Mouse (Mus musculus) neural tube, embryonic 11.5 days (tissue): ENCODE data around the gene Gstt3. TPM values are rescaled to one million over a fixed set of nuclear protein-coding genes. Genes with fewer than 3 reads are reported as not detected.

ENCODE experiments used
- ATAC-seq: fragments of 200-750 bp; cut with Nextera tagmentation; 2 replicates; pipeline ENCODE4 v1.8.0; 2017; ENCODE audit warnings: moderate number of reproducible peaks, mild to moderate bottlenecking, moderate TSS enrichment, moderate library complexity; ENCODE audit not compliant: insufficient read depth, low FRiP score, low TSS enrichment
- DNase-seq: peaks from one replicate; pipeline ENCODE4 v3.0.0-alpha.2; 2015; ENCODE audit warnings: low spot score
- H3K27ac ChIP-seq: fragments of 300-500 bp; sonication (generic); 2 replicates; pipeline ENCODE4 v1.5.1; 2014; ENCODE audit warnings: low read depth, mild to moderate bottlenecking, low read length
- H3K27me3 ChIP-seq: fragments of 300-500 bp; sonication (generic); 2 replicates; pipeline ENCODE4 v1.6.1; 2014; ENCODE audit warnings: mild to moderate bottlenecking, low read length, mixed read lengths; ENCODE audit not compliant: control insufficient read depth, insufficient read depth
- H3K36me3 ChIP-seq: fragments of 300-500 bp; sonication (generic); 2 replicates; pipeline ENCODE4 v1.6.1; 2014; ENCODE audit warnings: mild to moderate bottlenecking, low read length, moderate library complexity, mixed read lengths; ENCODE audit not compliant: control insufficient read depth, insufficient read depth
- H3K4me1 ChIP-seq: fragments of 300-500 bp; sonication (generic); 2 replicates; pipeline ENCODE4 v1.6.1; 2014; ENCODE audit warnings: low read length, mixed read lengths; ENCODE audit not compliant: control insufficient read depth, insufficient read depth
- H3K4me2 ChIP-seq: fragments of 300-500 bp; sonication (generic); 2 replicates; pipeline ENCODE4 v1.6.1; 2014; ENCODE audit warnings: low read depth, mild to moderate bottlenecking, moderate library complexity
- H3K4me3 ChIP-seq: fragments of 300-500 bp; sonication (generic); 2 replicates; pipeline ENCODE4 v1.5.1; 2014; ENCODE audit warnings: low read depth, low read length
- H3K9ac ChIP-seq: fragments of 300-500 bp; sonication (generic); 2 replicates; pipeline ENCODE4 v1.6.1; 2014; ENCODE audit warnings: mild to moderate bottlenecking, low read length
- H3K9me3 ChIP-seq: fragments of 300-500 bp; sonication (generic); 2 replicates; pipeline ENCODE4 v1.6.1; 2016; ENCODE audit warnings: low read length; ENCODE audit not compliant: control insufficient read depth
- WGBS: fragments of 180-500 bp; shearing (Covaris S2); extraction: QIAGEN DNeasy Blood & Tissue Kit; methylation state at CpG from one replicate; pipeline ENCODE4 v1.1.7; 2014; 5-methylcytosine and 5-hydroxymethylcytosine counted together
- polyA plus RNA-seq: library from polyadenylated mRNA; unstranded; fragments of >200 nt; fragmentation: Nextera tagmentation; extraction: Ambion mirVana; gene quantifications from 2 replicates; pipeline ENCODE4 v1.2.1, GENCODE M21; 2014

Gstt3 gene
- 2.1 and 2.9 TPM in 2 replicates for polyA plus RNA-seq

GRCm38 (mm10) chr10:75780769-75781578 is at the start of gene Gstt3, which contains the start of gene Gm20441:
Gene Gstt3, minus strand, starts transcription at chr10:75781414.
Gene Gm20441, minus strand, starts transcription at chr10:75780954.
- H3K36me3 ChIP-seq, result no peaks in the 10 kb centered on the region
- no peak within 1 kb of the TSS for H3K27ac ChIP-seq
- DNase-seq (peak; percentile 46), ATAC-seq (peak; percentile 45; the same call in 1 of the 2 replicates)
- peaks cover 23% of the 10 kb centered on the region for H3K27me3 ChIP-seq
- under 1% methylated on average over 28 of the region's 28 CpGs for WGBS
- H3K4me3 ChIP-seq, result peak within 1 kb of the TSS; percentile 38
- peak within 1 kb of the TSS; percentile 72 for H3K4me2 ChIP-seq
- H3K4me1 ChIP-seq, result peaks cover 4% of the 10 kb centered on the region; the same call in 1 of the 2 replicates
- H3K9me3 ChIP-seq, result no peaks in the 10 kb centered on the region
- H3K9ac ChIP-seq, result peak within 1 kb of the TSS; percentile 18; the same call in 1 of the 2 replicates

DNA sequence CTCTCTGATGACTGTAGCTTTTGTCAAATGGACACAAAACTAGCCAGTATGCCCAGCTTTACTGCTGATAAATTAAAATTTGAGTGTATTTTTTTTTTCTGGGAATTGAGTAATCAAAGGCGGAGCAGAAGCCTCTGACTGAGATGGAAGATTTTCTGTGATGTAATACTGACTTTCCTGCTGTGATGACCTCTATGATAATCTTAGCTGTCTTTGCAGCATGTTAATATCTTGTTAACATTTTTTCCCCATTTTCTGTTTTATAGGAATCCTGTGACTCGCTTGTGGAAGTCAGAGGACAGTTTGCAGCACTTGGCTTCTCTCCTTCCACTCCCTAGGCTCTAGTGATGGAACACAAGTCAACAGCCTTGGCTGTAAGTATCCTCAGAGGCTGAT is 49.1 kb upstream of the Gstt3 start:
- no peak overlapping the region for H3K27ac ChIP-seq
- peaks cover 11% of the 10 kb centered on the region; the same call in 1 of the 2 replicates for H3K27me3 ChIP-seq
- peaks cover 4% of the 10 kb centered on the region; the same call in 1 of the 2 replicates for H3K4me1 ChIP-seq
- no peak for ATAC-seq
- no peak overlapping the region for H3K4me2 ChIP-seq
- no peak overlapping the region for H3K4me3 ChIP-seq
- H3K9me3 ChIP-seq, result no peaks in the 10 kb centered on the region
- DNase-seq, result no peak
- 90% methylated on average over 2 of the region's 2 CpGs for WGBS
- no peaks in the 10 kb centered on the region for H3K36me3 ChIP-seq
- H3K9ac ChIP-seq, result no peak overlapping the region

- WGBS, result 93% methylated on average over 2 of the region's 2 CpGs
These were observed 48.5 kb upstream of the Gstt3 start for GRCm38 (mm10) chr10:75829529-75830274.

DNA sequence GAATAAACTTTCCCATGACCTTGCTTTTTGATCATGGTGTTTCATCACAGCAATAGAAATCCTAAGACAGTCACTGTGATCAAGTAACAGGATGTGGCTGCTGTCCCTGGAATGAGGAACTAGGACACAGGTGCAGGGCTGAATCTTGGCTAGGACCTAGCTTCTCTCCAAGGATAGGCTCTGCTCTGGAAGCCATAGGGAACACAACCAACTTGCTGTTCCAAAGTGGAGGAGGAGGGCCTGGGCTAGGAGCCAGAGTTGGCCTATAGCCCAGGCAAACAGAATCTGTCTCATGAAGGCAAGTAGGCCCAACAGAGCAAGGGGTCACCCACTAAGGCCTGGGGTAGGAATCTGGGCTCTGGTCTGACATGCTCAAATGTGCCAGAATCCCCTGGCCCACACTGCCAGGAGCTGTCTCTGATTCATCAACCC is 47.3 kb upstream of the Gstt3 start:
- ATAC-seq, result no peak
- H3K27me3 ChIP-seq, result peaks cover 4% of the 10 kb centered on the region; the same call in 1 of the 2 replicates
- no peak overlapping the region for H3K4me2 ChIP-seq
- H3K9me3 ChIP-seq, result no peaks in the 10 kb centered on the region
- no peaks in the 10 kb centered on the region for H3K36me3 ChIP-seq
- H3K4me1 ChIP-seq, result no peaks in the 10 kb centered on the region
- no peak for DNase-seq
- H3K27ac ChIP-seq, result no peak overlapping the region
- H3K4me3 ChIP-seq, result no peak overlapping the region
- no peak overlapping the region for H3K9ac ChIP-seq

More at GRCm38 (mm10) chr10:75829529-75830274, 48.5 kb upstream of the Gstt3 start:
- Histone ChIP-seq H3K27ac (no peak overlapping the region), H3K9ac (no peak overlapping the region), H3K36me3 (no peaks in the 10 kb centered on the region), H3K27me3 (peaks cover 11% of the 10 kb centered on the region; the same call in 1 of the 2 replicates), H3K4me3 (no peak overlapping the region), H3K9me3 (no peaks in the 10 kb centered on the region), H3K4me2 (no peak overlapping the region), H3K4me1 (peaks cover 4% of the 10 kb centered on the region; the same call in 1 of the 2 replicates)
- no peak for ATAC-seq
- no peak for DNase-seq

- H3K4me1 ChIP-seq, result no peaks in the 10 kb centered on the region
- H3K27ac ChIP-seq, result no peak overlapping the region
- ATAC-seq (no peak), DNase-seq (no peak)
- H3K27me3 ChIP-seq, result no peaks in the 10 kb centered on the region; the same call in 1 of the 2 replicates
- no peak overlapping the region for H3K9ac ChIP-seq
- H3K36me3 ChIP-seq, result no peaks in the 10 kb centered on the region
- no peak overlapping the region for H3K4me3 ChIP-seq
- no peaks in the 10 kb centered on the region for H3K9me3 ChIP-seq
- no peak overlapping the region for H3K4me2 ChIP-seq
- WGBS, result 91% methylated on average over 4 of the region's 4 CpGs
These were observed 46.6 kb upstream of the Gstt3 start for GRCm38 (mm10) chr10:75827668-75828360.

DNA sequence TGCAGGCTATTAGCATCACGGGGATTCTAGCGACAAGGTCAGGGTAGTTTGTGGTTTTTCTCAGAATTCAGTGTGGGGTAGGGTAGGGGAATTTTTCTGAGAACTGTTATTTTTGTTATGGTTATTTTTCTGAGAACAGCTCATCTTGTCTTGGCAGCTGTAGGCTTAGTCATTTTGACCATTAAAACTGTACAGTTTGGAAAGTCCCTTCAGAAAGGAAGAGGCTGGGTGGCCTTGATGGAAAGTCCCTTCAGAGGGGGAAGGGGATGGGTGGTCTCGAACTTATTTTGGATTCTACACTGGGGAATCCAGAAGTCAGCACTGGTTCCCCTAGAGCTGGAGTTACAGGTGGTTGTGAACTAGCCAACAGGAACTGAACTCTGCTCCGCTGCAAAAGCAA is 43.3 kb upstream of the Gstt3 start:
- DNase-seq (no peak), ATAC-seq (no peak)
- H3K4me2 ChIP-seq, result no peak overlapping the region
- 84% methylated on average over 4 of the region's 4 CpGs for WGBS
- H3K27ac ChIP-seq, result no peak overlapping the region
- H3K9ac ChIP-seq, result no peak overlapping the region
- H3K4me3 ChIP-seq, result no peak overlapping the region
- H3K27me3 ChIP-seq, result no peaks in the 10 kb centered on the region
- H3K36me3 ChIP-seq, result no peaks in the 10 kb centered on the region
- no peaks in the 10 kb centered on the region for H3K4me1 ChIP-seq
- no peaks in the 10 kb centered on the region for H3K9me3 ChIP-seq

GRCm38 (mm10) chr10:75823782-75824181 is 42.6 kb upstream of the Gstt3 start:
- Histone ChIP-seq H3K4me1 (no peaks in the 10 kb centered on the region), H3K9ac (no peak overlapping the region), H3K9me3 (no peaks in the 10 kb centered on the region), H3K4me3 (no peak overlapping the region), H3K36me3 (no peaks in the 10 kb centered on the region), H3K27ac (no peak overlapping the region), H3K4me2 (no peak overlapping the region), H3K27me3 (no peaks in the 10 kb centered on the region)
- WGBS, result 94% methylated on average over 1 of the region's 1 CpGs
- ATAC-seq, result no peak
- no peak for DNase-seq

DNA sequence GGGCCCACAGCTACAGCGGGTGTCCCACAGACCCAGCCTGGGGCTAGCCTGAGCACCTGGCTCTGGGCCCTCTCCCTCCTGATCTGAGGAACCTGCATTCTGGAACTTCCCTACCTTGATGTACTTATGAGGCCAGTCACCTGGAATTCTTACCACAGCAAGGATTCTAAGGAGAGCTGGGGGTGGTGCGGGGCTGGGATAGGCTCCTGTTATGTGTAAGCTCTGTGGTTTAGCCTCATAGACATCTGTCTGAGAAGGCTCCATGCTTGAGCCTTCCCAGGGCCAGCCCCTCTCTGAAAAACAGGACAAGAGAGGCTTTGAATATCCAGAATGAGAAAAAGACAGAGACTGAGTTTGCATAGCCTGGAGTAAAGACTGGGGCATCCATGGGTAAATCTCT is 41.2 kb upstream of the Gstt3 start, which contains the start of gene Gstt4:
Gstt4 (minus strand) TSS at position 101 of the 400 bp plus-strand sequence.
- no peak for ATAC-seq
- Histone ChIP-seq H3K9me3 (no peaks in the 10 kb centered on the region), H3K27ac (no peak within 1 kb of the TSS), H3K4me3 (no peak within 1 kb of the TSS), H3K4me2 (no peak within 1 kb of the TSS), H3K36me3 (no peaks in the 10 kb centered on the region), H3K27me3 (no peaks in the 10 kb centered on the region), H3K4me1 (no peaks in the 10 kb centered on the region), H3K9ac (no peak within 1 kb of the TSS)
- no peak for DNase-seq
- WGBS, result 92% methylated on average over 2 of the region's 2 CpGs
